Mouse (Mus musculus) lung, embryonic 14.5 days (tissue): ENCODE data around the gene Plekha5. TPM values are rescaled to one million over a fixed set of nuclear protein-coding genes. Genes with fewer than 3 reads are reported as not detected.

ENCODE experiments used
- ATAC-seq: fragments of 200-750 bp; cut with Nextera tagmentation; 2 replicates; pipeline ENCODE4 v1.8.0; 2017; ENCODE audit warnings: mild to moderate bottlenecking, moderate TSS enrichment, moderate library complexity; ENCODE audit not compliant: insufficient read depth
- DNase-seq: peaks from one replicate; pipeline ENCODE4 v3.0.0-alpha.2; 2015
- H3K27ac ChIP-seq: fragments of 300-500 bp; sonication (generic); 2 replicates; pipeline ENCODE4 v1.5.1; 2014; ENCODE audit warnings: low read depth, mild to moderate bottlenecking, moderate library complexity
- H3K27me3 ChIP-seq: fragments of 300-500 bp; sonication (generic); 2 replicates; pipeline ENCODE4 v1.6.1; 2014; ENCODE audit warnings: low read length, control low read depth; ENCODE audit not compliant: insufficient read depth
- H3K36me3 ChIP-seq: fragments of 300-500 bp; sonication (generic); 2 replicates; pipeline ENCODE4 v1.6.1; 2014; ENCODE audit warnings: control low read depth; ENCODE audit not compliant: insufficient read depth
- H3K4me1 ChIP-seq: fragments of 300-500 bp; sonication (generic); 2 replicates; pipeline ENCODE4 v1.6.1; 2014; ENCODE audit warnings: antibody characterized with exemption, control low read depth; ENCODE audit not compliant: insufficient read depth
- H3K4me2 ChIP-seq: fragments of 300-500 bp; sonication (generic); 2 replicates; pipeline ENCODE4 v1.6.1; 2014; ENCODE audit warnings: mild to moderate bottlenecking
- H3K4me3 ChIP-seq: fragments of 300-500 bp; sonication (generic); 2 replicates; pipeline ENCODE4 v1.5.1; 2014; ENCODE audit warnings: low read depth, low read length
- H3K9ac ChIP-seq: fragments of 300-500 bp; sonication (generic); 2 replicates; pipeline ENCODE4 v1.6.1; 2014
- H3K9me3 ChIP-seq: fragments of 300-500 bp; sonication (generic); 2 replicates; pipeline ENCODE4 v1.6.1; 2016; ENCODE audit warnings: low read depth, low read length, control low read depth
- CTCF ChIP-seq: IDR thresholded peaks from 2 replicates; pipeline ENCODE4 v1.5.1; 2016; ENCODE audit warnings: antibody characterized with exemption, low read depth
- WGBS: fragments of 180-500 bp; shearing (Covaris S2); extraction: QIAGEN DNeasy Blood & Tissue Kit; methylation state at CpG from one replicate; pipeline ENCODE4 v1.1.7; 2014; 5-methylcytosine and 5-hydroxymethylcytosine counted together
- polyA plus RNA-seq: library from polyadenylated mRNA; unstranded; fragments of >200 nt; fragmentation: Nextera tagmentation; extraction: Ambion mirVana; gene quantifications from 2 replicates; pipeline ENCODE4 v1.2.1, GENCODE M21; 2014

Gene Plekha5
- polyA plus RNA-seq, 1 experiment from 2014 or later: 54.3 TPM

GRCm38 (mm10) chr6:140610117-140610516 is 186.3 kb downstream of the Plekha5 start:
- Histone ChIP-seq H3K4me1 (no peaks in the 10 kb centered on the region), H3K9ac (no peak overlapping the region), H3K4me3 (no peak overlapping the region), H3K27ac (no peak overlapping the region), H3K4me2 (no peak overlapping the region), H3K9me3 (no peaks in the 10 kb centered on the region), H3K27me3 (no peaks in the 10 kb centered on the region), H3K36me3 (no peaks in the 10 kb centered on the region)
- no peak for ATAC-seq
- WGBS: 86% methylated on average over 5 of the region's 5 CpGs
- DNase-seq: no peak
- TF ChIP-seq CTCF: no peak

- no peak overlapping the region for H3K27ac ChIP-seq
- H3K36me3 ChIP-seq: no peaks in the 10 kb centered on the region
- no peak for DNase-seq
- TF ChIP-seq CTCF: no peak
- H3K4me2 ChIP-seq: no peak overlapping the region
- 81% methylated on average over 4 of the region's 4 CpGs for WGBS
- no peaks in the 10 kb centered on the region for H3K27me3 ChIP-seq
- H3K4me3 ChIP-seq: no peak overlapping the region
- no peaks in the 10 kb centered on the region for H3K9me3 ChIP-seq
- ATAC-seq: no peak
- H3K4me1 ChIP-seq: no peaks in the 10 kb centered on the region
- no peak overlapping the region for H3K9ac ChIP-seq
These were observed 187.4 kb downstream of the Plekha5 start for GRCm38 (mm10) chr6:140611282-140611681.

GRCm38 (mm10) chr6:140611893-140612473 is 188.1 kb downstream of the Plekha5 start:
- 69% methylated on average over 13 of the region's 13 CpGs for WGBS
- H3K27ac ChIP-seq: no peak overlapping the region
- TF ChIP-seq CTCF: no peak

GRCm38 (mm10) chr6:140613822-140614221 is 190.0 kb downstream of the Plekha5 start:
- H3K4me1 ChIP-seq: no peaks in the 10 kb centered on the region
- H3K27me3 ChIP-seq: no peaks in the 10 kb centered on the region
- H3K4me3 ChIP-seq: no peak overlapping the region
- no peak overlapping the region for H3K27ac ChIP-seq
- WGBS: 63% methylated on average over 3 of the region's 3 CpGs
- no peaks in the 10 kb centered on the region for H3K36me3 ChIP-seq
- H3K9ac ChIP-seq: no peak overlapping the region
- H3K4me2 ChIP-seq: no peak overlapping the region
- TF ChIP-seq CTCF: no peak
- H3K9me3 ChIP-seq: no peaks in the 10 kb centered on the region
- DNase-seq (no peak), ATAC-seq (no peak)

More at GRCm38 (mm10) chr6:140611893-140612473, 188.1 kb downstream of the Plekha5 start:
- Histone ChIP-seq H3K27me3 (no peaks in the 10 kb centered on the region), H3K4me2 (no peak overlapping the region), H3K4me1 (no peaks in the 10 kb centered on the region), H3K36me3 (no peaks in the 10 kb centered on the region), H3K9ac (no peak overlapping the region), H3K9me3 (no peaks in the 10 kb centered on the region), H3K4me3 (no peak overlapping the region)
- ATAC-seq (no peak), DNase-seq (no peak)

- no peaks in the 10 kb centered on the region for H3K27me3 ChIP-seq
- H3K4me1 ChIP-seq: no peaks in the 10 kb centered on the region
- H3K27ac ChIP-seq: no peak overlapping the region
- H3K4me2 ChIP-seq: no peak overlapping the region
- no peak overlapping the region for H3K4me3 ChIP-seq
- ATAC-seq (no peak), DNase-seq (no peak)
- TF ChIP-seq CTCF: no peak
- 68% methylated on average over 11 of the region's 11 CpGs for WGBS
- H3K36me3 ChIP-seq: no peaks in the 10 kb centered on the region
- H3K9me3 ChIP-seq: no peaks in the 10 kb centered on the region
- H3K9ac ChIP-seq: no peak overlapping the region
These were observed 190.9 kb downstream of the Plekha5 start for GRCm38 (mm10) chr6:140614711-140615110.

- H3K27me3 ChIP-seq: no peaks in the 10 kb centered on the region
- DNase-seq: no peak
- no peak overlapping the region for H3K4me2 ChIP-seq
- 59% methylated on average over 13 of the region's 13 CpGs for WGBS
- TF ChIP-seq CTCF: no peak
- H3K27ac ChIP-seq: no peak overlapping the region
- peaks cover 8% of the 10 kb centered on the region for H3K4me1 ChIP-seq
- no peak for ATAC-seq
- no peaks in the 10 kb centered on the region for H3K36me3 ChIP-seq
- no peak overlapping the region for H3K4me3 ChIP-seq
- H3K9me3 ChIP-seq: no peaks in the 10 kb centered on the region
- no peak overlapping the region for H3K9ac ChIP-seq
These were observed 196.9 kb downstream of the Plekha5 start for GRCm38 (mm10) chr6:140620531-140621349.

GRCm38 (mm10) chr6:140621622-140622021 is 197.8 kb downstream of the Plekha5 start:
- Histone ChIP-seq H3K27ac (no peak overlapping the region), H3K4me2 (no peak overlapping the region), H3K4me1 (peaks cover 16% of the 10 kb centered on the region), H3K9ac (no peak overlapping the region), H3K36me3 (no peaks in the 10 kb centered on the region), H3K9me3 (no peaks in the 10 kb centered on the region), H3K4me3 (no peak overlapping the region), H3K27me3 (no peaks in the 10 kb centered on the region)
- no peak for TF ChIP-seq CTCF
- ATAC-seq: no peak
- WGBS: 86% methylated on average over 1 of the region's 1 CpGs
- no peak for DNase-seq
